Mouse (Mus musculus) mature B cell (primary cell): ENCODE measurements around the gene Gm12216.
"Not testable (repeated sequence)": the region's sequence is repeated elsewhere in the genome, so short reads cannot be mapped to it uniquely, and the experiment has no call there.

Experiments used
- in situ Hi-C: fragments of 300-500 bp; cut with MboI; formaldehyde crosslinking; loops from 2 replicates; pipeline ENCODE4 v1.14.3; 2019

Gm12216 gene

GRCm38 (mm10) chr11:53770125-53770791 is 88.8 kb downstream of the Gm12216 start:
- in situ Hi-C loops, result no loop called here

DNA sequence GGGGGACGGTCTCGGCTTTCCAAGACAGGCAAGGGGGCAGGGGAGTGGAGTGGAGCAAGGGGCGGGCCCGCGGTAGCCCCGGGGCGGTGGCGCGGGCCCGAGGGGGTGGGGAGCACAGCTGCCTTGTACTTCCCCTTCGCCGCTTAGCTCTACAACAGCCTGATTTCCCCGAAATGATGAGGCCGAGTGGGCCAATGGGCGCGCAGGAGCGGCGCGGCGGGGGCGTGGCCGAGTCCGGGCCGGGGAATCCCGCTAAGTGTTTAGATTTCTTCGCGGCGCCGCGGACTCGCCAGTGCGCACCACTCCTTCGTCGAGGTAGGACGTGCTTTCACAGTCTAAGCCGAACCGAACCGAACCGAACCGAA is 89.3 kb downstream of the Gm12216 start, which contains the start of gene Irf1:
TSS of gene Irf1 (plus strand) at position 255 of the 365 bp plus-strand sequence.
- in situ Hi-C loops, result no loop called here

GRCm38 (mm10) chr11:53769185-53769576 is 89.9 kb downstream of the Gm12216 start:
- in situ Hi-C loops, result no loop called here

GRCm38 (mm10) chr11:53768422-53769184 is 90.5 kb downstream of the Gm12216 start:
- in situ Hi-C loops, result no loop called here

DNA sequence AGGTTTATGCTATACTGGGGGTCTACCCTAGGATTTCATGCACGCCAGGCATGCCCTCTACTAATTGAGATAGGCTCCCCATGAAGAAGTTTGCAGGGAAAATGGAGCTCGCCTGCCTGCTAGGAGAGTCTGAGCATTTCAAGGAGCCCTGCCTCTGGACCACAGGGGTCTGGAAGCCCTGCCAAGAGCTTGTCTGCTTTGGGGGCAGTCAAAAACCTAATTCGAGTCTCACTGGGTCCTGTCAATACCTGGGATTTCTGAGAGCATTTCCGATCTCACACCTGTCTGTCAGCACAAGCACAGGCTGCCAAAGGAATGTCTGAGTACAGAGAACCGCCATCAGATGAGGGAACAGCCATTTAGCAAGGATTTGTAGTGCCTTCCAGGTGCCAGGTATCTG is 94.5 kb downstream of the Gm12216 start:
- in situ Hi-C loops, result loop anchor here (5.0 kb wide), 1 partner anchor 93 kb away; the partner anchor contains the start of gene Gm12216

DNA sequence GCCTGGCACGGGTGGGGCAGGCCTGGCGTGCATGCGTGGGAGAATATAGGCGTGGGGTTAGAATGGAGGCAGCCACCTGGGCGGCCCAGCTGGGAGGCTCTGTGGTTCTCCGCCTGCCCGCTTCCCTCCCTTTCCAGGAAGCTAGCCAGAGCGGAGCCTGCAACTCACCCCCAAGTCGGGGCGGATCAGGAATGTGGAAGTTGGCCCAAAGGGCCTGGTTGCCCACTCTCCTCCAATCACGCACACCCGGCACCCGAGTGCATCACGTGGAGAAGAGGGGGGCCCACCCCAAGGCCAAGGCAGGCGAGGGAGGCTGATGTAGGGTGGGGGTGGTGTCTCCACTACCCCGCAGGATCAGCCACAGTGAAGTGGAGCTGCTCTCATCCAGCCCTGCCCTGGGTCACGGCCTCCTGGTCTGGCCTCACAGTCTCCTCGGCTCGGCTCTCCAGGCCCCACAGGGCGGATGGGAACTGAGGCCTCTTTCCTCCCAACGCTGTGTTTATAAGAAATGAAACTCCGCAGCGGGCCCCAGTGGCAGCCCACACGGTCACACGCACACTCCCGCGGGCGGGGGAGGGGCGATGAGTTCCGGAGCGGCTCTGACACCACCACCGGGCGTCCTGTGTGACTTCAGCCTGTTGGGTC is 95.4 kb downstream of the Gm12216 start:
- in situ Hi-C loops, result loop anchor here (5.0 kb wide), 1 partner anchor 94 kb away; the partner anchor contains the start of gene Gm12216

DNA sequence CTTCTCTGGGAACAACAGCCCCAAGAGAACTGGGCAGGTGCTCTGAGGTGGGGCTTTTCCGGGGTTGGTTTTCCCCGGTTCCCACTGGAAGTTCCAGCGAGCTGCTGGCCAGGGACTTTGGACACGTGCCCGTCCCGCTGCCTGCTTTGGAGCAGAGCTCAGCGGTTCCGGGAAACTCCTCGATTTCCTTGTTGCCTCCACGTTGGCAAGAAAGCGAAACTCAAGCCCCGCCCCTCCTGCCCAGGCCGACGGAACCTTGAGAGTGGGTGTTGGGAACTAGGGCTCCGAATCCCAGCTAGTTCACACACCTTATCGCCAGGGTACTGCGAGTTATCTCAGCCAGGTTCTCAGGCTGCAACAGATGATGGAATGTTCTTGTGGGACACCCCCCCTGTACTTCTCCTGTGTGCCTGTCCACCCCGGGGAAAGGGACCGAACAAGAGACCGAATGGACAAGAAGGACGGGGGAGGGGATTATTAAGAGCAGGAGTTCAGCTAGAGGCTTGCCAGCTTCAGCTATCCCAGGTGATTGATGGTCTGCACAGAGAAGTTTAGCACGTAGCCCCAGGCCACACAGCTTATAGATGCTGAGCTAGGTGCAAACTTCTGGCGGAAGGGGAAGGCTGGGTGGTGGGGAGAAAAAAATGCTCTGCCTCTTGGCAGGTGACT is 96.1 kb downstream of the Gm12216 start:
- in situ Hi-C loops, result loop anchor here (5.0 kb wide), 1 partner anchor 94 kb away; the partner anchor contains the start of gene Gm12216

DNA sequence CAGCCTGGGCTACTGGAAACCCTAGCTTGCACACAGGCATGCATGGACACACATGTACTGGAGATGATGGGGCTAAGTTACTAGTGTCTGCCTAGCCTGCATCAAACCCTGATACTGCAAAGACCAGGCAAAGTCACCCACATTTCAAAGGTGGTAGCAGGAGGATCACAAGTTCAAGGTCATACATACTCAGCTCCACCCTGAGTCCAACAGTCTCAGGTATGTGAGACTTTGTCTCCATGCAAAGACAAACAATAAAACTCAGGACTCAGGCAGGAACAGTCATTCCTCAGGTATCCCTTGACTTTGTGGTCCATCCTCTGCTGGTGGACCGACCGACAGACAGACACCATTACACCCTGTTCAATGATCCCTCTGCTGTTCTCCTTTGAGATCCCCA is 96.6 kb downstream of the Gm12216 start:
- in situ Hi-C loops, result loop anchor here (5.0 kb wide), 1 partner anchor 95 kb away; the partner anchor contains the start of gene Gm12216

DNA sequence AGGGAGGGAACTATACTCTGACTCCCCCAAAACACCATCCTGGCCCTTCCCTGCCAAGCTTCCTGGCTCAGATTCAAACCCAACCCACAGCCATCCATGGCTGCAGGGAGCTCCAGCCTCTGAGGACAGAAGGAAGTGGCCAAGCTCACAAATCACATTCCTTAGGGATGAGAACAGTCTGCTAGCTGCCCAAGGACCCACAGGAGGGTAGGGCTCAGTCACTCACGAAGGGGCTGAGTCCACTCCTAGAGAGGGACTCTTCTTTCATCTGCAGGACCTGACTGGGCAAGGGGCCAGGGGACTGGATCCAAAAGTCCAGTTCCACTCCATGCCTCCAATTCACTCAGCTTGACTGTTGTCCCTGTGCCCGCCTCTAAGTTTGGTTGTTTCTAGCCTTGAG is 97.2 kb downstream of the Gm12216 start:
- in situ Hi-C loops, result loop anchor here (5.0 kb wide), 1 partner anchor 95 kb away; the partner anchor contains the start of gene Gm12216

DNA sequence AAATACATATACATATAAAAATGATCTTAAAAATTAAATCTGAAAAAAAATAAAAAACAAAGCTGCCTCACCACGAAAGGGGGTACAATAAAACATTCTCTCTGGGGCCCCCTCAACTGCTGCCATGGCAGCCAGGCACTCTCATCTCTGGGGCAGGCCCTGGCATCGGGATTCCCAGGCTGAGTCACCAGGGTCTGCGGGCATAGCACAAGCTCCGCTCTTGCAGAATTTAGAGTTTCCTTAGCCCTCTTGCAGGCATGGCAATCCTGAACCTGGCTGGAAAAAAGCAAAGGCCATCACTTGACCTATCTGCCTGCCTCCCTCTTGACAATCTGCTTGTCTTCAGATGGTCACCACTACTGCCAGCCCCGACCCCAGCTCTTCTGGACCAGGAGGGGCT is 97.8 kb downstream of the Gm12216 start:
- in situ Hi-C loops, result loop anchor here (5.0 kb wide), 1 partner anchor 96 kb away; the partner anchor contains the start of gene Gm12216

- in situ Hi-C loops, result loop anchor here (5.0 kb wide), 1 partner anchor 98 kb away; the partner anchor contains the start of gene Gm12216
These were observed 99.3 kb downstream of the Gm12216 start for GRCm38 (mm10) chr11:53759545-53760406.

DNA sequence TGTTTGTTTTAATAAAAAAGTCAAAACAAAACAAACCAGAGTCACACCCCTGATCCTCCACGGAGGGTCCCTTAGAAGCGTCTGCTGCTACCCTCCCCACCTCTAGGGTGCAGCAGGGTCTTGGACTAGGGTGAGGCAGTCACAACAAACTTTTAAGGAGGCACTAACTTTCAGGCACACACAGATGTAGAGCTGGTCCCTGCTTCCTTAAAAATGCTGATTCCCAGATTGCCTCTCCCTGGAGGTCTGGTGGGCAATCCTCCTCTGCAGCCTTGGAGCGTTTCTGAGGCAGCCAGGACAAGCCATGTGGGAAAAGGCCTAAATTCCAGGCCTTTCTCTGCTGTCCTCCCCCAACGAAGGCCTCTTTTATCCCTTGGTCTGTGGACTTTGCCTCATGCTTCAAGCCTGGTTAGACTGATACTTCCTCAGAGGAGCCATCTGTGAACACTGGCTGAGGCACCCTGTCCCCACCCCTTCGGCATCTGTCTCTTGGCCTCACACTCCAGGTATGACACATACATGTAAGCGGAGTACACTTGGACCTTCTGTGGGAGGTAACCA is 100.2 kb downstream of the Gm12216 start:
- in situ Hi-C loops, result no loop called here

GRCm38 (mm10) chr11:53758033-53758432 is 101.0 kb downstream of the Gm12216 start:
- in situ Hi-C loops, result not testable (repeated sequence)

GRCm38 (mm10) chr11:53757612-53758011 is 101.4 kb downstream of the Gm12216 start:
- in situ Hi-C loops, result no loop called here

GRCm38 (mm10) chr11:53755011-53755595 is 104.0 kb downstream of the Gm12216 start:
- in situ Hi-C loops, result no loop called here

DNA sequence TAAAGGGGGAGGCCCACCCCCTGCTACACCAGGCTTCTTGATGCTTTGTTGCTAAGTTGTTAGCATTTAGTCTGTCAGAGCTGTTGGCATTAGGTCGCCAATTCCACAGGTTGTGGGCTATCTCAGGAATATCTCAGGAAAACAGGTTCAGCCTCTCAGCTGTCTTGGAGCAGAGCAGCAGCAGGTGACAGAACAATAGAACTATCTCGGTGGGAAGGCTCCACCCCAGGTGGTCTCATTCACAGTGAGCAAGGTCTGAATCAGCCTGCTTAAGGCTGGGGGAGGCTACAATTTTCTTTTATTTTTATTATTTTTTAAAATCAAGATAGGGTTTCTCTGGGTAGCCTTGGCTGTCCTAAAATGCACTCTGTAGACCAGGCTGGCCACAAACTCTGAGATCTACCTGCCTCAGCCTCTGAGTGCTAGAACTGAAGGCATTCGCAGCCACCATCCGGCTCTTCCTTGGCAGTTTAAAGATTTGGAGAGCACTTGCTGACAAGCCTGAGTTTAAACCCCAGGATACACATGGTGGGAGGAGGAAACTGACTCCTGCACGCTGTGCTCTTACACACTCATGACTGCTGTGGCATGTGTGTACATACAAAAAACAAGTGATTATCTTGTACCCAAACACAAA is 109.2 kb downstream of the Gm12216 start:
- in situ Hi-C loops, result no loop called here

- in situ Hi-C loops, result no loop called here
These were observed 109.8 kb downstream of the Gm12216 start for GRCm38 (mm10) chr11:53749306-53749705.

GRCm38 (mm10) chr11:53748614-53749013 is 110.4 kb downstream of the Gm12216 start:
- in situ Hi-C loops, result no loop called here

GRCm38 (mm10) chr11:53747985-53748384 is 111.1 kb downstream of the Gm12216 start:
- in situ Hi-C loops, result no loop called here

- in situ Hi-C loops, result no loop called here
These were observed 113.8 kb downstream of the Gm12216 start for GRCm38 (mm10) chr11:53745260-53745659.
